Mouse (Mus musculus) bone marrow, adult 2 months (tissue): ENCODE measurements around the gene Hcfc1.

Experiments
- CTCF ChIP-seq: fragments of 200-500 bp; IDR thresholded peaks from 2 replicates; pipeline ENCODE4 v1.5.1; 2011; ENCODE audit warnings: low read length, control low read depth; ENCODE audit not compliant: control insufficient read depth, insufficient read depth
- POLR2A ChIP-seq: fragments of 200-500 bp; IDR thresholded peaks from 2 replicates; pipeline ENCODE4 v1.6.1; 2011; ENCODE audit warnings: low read depth, mild to moderate bottlenecking, control low read depth, low read length, borderline replicate concordance; ENCODE audit not compliant: control insufficient read depth

- TF ChIP-seq CTCF: no peak
- TF ChIP-seq POLR2A: no peak
Observed at GRCm38 (mm10) chrX:73952603-73953002, 13.6 kb downstream of the Hcfc1 start.
